Mouse (Mus musculus) cortical plate, adult 2 months (tissue): ENCODE results near the gene F830045P16Rik.

Source experiments
- CTCF ChIP-seq: fragments of 200-500 bp; IDR thresholded peaks from 2 replicates; pipeline ENCODE4 v1.5.1; 2011; ENCODE audit warnings: mild to moderate bottlenecking, control low read depth, low read length; ENCODE audit not compliant: insufficient read depth; ENCODE audit errors: extremely low read depth
- POLR2A ChIP-seq: fragments of 200-500 bp; IDR thresholded peaks from 2 replicates; pipeline ENCODE4 v1.6.1; 2011; ENCODE audit warnings: mild to moderate bottlenecking, low read length, control low read depth; ENCODE audit not compliant: insufficient read depth; ENCODE audit errors: extremely low read depth

DNA sequence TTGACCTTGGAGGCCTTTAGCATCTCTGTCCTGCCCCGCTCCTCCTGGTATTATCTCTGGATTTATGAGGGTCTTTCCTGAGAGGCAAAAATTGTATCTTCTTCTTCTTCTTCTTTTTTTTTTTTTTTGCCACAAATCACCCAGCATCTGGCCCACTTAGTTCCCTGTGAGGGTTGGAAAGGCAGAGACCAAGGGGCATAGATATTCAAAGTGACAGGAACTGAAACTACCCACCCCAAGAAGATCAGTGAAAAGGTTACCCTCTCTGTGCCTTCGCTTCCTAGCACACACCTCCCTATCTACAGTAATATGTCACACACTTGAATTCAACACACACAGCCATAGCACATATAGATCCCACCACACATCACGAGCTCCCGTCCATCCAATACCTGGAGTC lies 38.7 kb upstream of the F830045P16Rik start:
- TF ChIP-seq POLR2A (no peak), CTCF (no peak)
